Mouse (Mus musculus) gastrocnemius, postnatal 25 days (tissue): ENCODE measurements around the gene Cmtr1. TPM values are rescaled to one million over a fixed set of nuclear protein-coding genes. Genes with fewer than 3 reads are reported as not detected.
A peak's percentile ranks its signal among the peaks of the same experiment; 100 is the strongest.
"Not testable (repeated sequence)": the region's sequence is repeated elsewhere in the genome, so short reads cannot be mapped to it uniquely, and the experiment has no call there.

ENCODE experiments used
- DNase-seq: peaks from one replicate; pipeline ENCODE4 v3.0.0; 2022
- long read RNA-seq, 2 experiments: library from polyadenylated mRNA; stranded (forward); transcript quantifications; one replicate each; pipeline ENCODE4 v2.0.0; 2021
- total RNA-seq, 2 experiments: library from RNA; stranded (reverse); gene quantifications; 1 replicate in 1 of 2; 2 replicates in 1 of 2; pipeline ENCODE4 v1.2.3; 2021

Gene Cmtr1
- 10 to 100 TPM; 31.1 to 34.2 TPM for total RNA-seq
- long read RNA-seq, experiment 1, full-length matches to known transcripts: 5 of 11 reads
- long read RNA-seq, experiment 1, partial matches to known transcripts: 2 of 11 reads
- long read RNA-seq, experiment 1, other reads (novel, unspliced or antisense): 4 of 11 reads
- long read RNA-seq, experiment 2, full-length matches to known transcripts: 19 of 32 reads
- long read RNA-seq, experiment 2, partial matches to known transcripts: 5 of 32 reads
- long read RNA-seq, experiment 2, other reads (novel, unspliced or antisense): 8 of 32 reads

- DNase-seq: peak; percentile 95
These were observed at the start of gene Cmtr1 for GRCm38 (mm10) chr17:29660076-29660761. Gene Cmtr1 (plus strand): TSS chr17:29660595.

GRCm38 (mm10) chr17:29613453-29613852 lies 46.9 kb upstream of the Cmtr1 start:
- DNase-seq: not testable (repeated sequence)

- peak; percentile 92 for DNase-seq
These were observed 46.0 kb upstream of the Cmtr1 start, which contains the start of the genes Rnf8 and Gm28043 for GRCm38 (mm10) chr17:29614115-29615023. Gene Rnf8 (plus strand): TSS chr17:29614790. Gene Gm28043 (plus strand): TSS chr17:29614876.

- DNase-seq: no peak
These were observed 45.3 kb upstream of the Cmtr1 start for GRCm38 (mm10) chr17:29615024-29615551.

- no peak for DNase-seq
These were observed 44.8 kb upstream of the Cmtr1 start for GRCm38 (mm10) chr17:29615616-29616015.

- DNase-seq: no peak
These were observed 41.2 kb upstream of the Cmtr1 start for GRCm38 (mm10) chr17:29619231-29619630.

- no peak for DNase-seq
These were observed 36.9 kb upstream of the Cmtr1 start for GRCm38 (mm10) chr17:29623488-29623887.

- DNase-seq: peak; percentile 80
These were observed 33.1 kb upstream of the Cmtr1 start for GRCm38 (mm10) chr17:29627285-29627684.

- DNase-seq: peak; percentile 26
These were observed 31.4 kb upstream of the Cmtr1 start for GRCm38 (mm10) chr17:29628946-29629345.

- DNase-seq: no peak
These were observed 30.8 kb upstream of the Cmtr1 start for GRCm38 (mm10) chr17:29629620-29630019.

- DNase-seq: no peak
These were observed 28.1 kb upstream of the Cmtr1 start for GRCm38 (mm10) chr17:29632312-29632711.

- no peak for DNase-seq
These were observed 24.9 kb upstream of the Cmtr1 start for GRCm38 (mm10) chr17:29635492-29635891.

GRCm38 (mm10) chr17:29636118-29636517 lies 24.3 kb upstream of the Cmtr1 start:
- DNase-seq: no peak

GRCm38 (mm10) chr17:29637377-29637776 lies 23.0 kb upstream of the Cmtr1 start:
- no peak for DNase-seq

- no peak for DNase-seq
These were observed 22.5 kb upstream of the Cmtr1 start for GRCm38 (mm10) chr17:29637895-29638294.

- no peak for DNase-seq
These were observed 19.4 kb upstream of the Cmtr1 start for GRCm38 (mm10) chr17:29640971-29641370.

- DNase-seq: no peak
These were observed 18.2 kb upstream of the Cmtr1 start for GRCm38 (mm10) chr17:29642219-29642618.

GRCm38 (mm10) chr17:29658249-29658648 lies 2.1 kb upstream of the Cmtr1 start:
- DNase-seq: no peak

GRCm38 (mm10) chr17:29660762-29661391 lies 482 bp downstream of the Cmtr1 start:
- no peak for DNase-seq

- no peak for DNase-seq
These were observed 1.8 kb downstream of the Cmtr1 start for GRCm38 (mm10) chr17:29662145-29662544.
